Mouse (Mus musculus) myocyte (in vitro differentiated cells): ENCODE data around the gene Lrsam1. TPM values are rescaled to one million over a fixed set of nuclear protein-coding genes. Genes with fewer than 3 reads are reported as not detected.
A peak's percentile ranks its signal among the peaks of the same experiment; 100 is the strongest.

Source experiments
- H3K27me3 ChIP-seq: one replicate; pipeline ENCODE4 v1.6.1; 2011; ENCODE audit not compliant: control insufficient read depth, insufficient read depth, insufficient read length
- H3K36me3 ChIP-seq: one replicate; pipeline ENCODE4 v1.6.1; 2011; ENCODE audit not compliant: control insufficient read depth, insufficient read depth
- H3K4me2 ChIP-seq: one replicate; pipeline ENCODE4 v1.6.1; 2011; ENCODE audit warnings: low read depth, control low read depth
- H3K4me3 ChIP-seq: one replicate; pipeline ENCODE4 v1.5.1; 2011; ENCODE audit warnings: mild to moderate bottlenecking, control low read depth, moderate library complexity
- H3K79me2 ChIP-seq: one replicate; pipeline ENCODE4 v1.6.1; 2011; ENCODE audit not compliant: control insufficient read depth, insufficient read depth
- H3ac ChIP-seq: one replicate; pipeline ENCODE4 v1.6.1; 2011; ENCODE audit not compliant: control insufficient read depth, insufficient read length
- CEBPB ChIP-seq: IDR thresholded peaks from 2 replicates; pipeline ENCODE4 v1.6.1; 2011; ENCODE audit warnings: mild to moderate bottlenecking, moderate library complexity; ENCODE audit not compliant: poor library complexity, insufficient read depth, severe bottlenecking
- E2F4 ChIP-seq: IDR thresholded peaks from one replicate; pipeline ENCODE4 v1.6.1; 2011; ENCODE audit warnings: mild to moderate bottlenecking, control low read depth, moderate library complexity; ENCODE audit not compliant: insufficient read depth
- MAX ChIP-seq: IDR thresholded peaks from one replicate; pipeline ENCODE4 v1.6.1; 2011; ENCODE audit warnings: low read depth, mild to moderate bottlenecking, control low read depth
- MYOD1 ChIP-seq, 3 experiments: IDR thresholded peaks; one replicate each; pipeline ENCODE4 v1.6.1; 2011; ENCODE audit warnings: control low read depth in 2 of 3, low read depth in 2 of 3, mild to moderate bottlenecking in 2 of 3, moderate library complexity in 1 of 3; ENCODE audit not compliant: insufficient read length in 2 of 3, control insufficient read depth in 1 of 3
- MYOG ChIP-seq, 3 experiments: IDR thresholded peaks; one replicate each; pipeline ENCODE4 v1.6.1; 2011; ENCODE audit warnings: control low read depth in 2 of 3, low read depth in 2 of 3, mild to moderate bottlenecking in 2 of 3; ENCODE audit not compliant: insufficient read length in 2 of 3, control insufficient read depth in 1 of 3, insufficient read depth in 1 of 3
- POLR2A ChIP-seq: IDR thresholded peaks from one replicate; pipeline ENCODE4 v1.6.1; 2011; ENCODE audit warnings: low read depth, mild to moderate bottlenecking, control low read depth, moderate library complexity; ENCODE audit not compliant: insufficient read length
- POLR2AphosphoS2 ChIP-seq: IDR thresholded peaks from one replicate; pipeline ENCODE4 v1.6.1; 2011; ENCODE audit warnings: low read depth, control low read depth; ENCODE audit not compliant: insufficient read length
- REST ChIP-seq: IDR thresholded peaks from one replicate; pipeline ENCODE4 v1.6.1; 2011; ENCODE audit warnings: mild to moderate bottlenecking, control low read depth, moderate library complexity; ENCODE audit not compliant: insufficient read depth, insufficient read length
- SRF ChIP-seq: IDR thresholded peaks from one replicate; pipeline ENCODE4 v1.6.1; 2011; ENCODE audit warnings: low read depth; ENCODE audit not compliant: control insufficient read depth, insufficient read length
- TCF12 ChIP-seq: IDR thresholded peaks from one replicate; pipeline ENCODE4 v1.6.1; 2011; ENCODE audit warnings: mild to moderate bottlenecking, control low read depth; ENCODE audit not compliant: poor library complexity, insufficient read depth, severe bottlenecking
- TCF3 ChIP-seq: IDR thresholded peaks from one replicate; pipeline ENCODE4 v1.6.1; 2011; ENCODE audit warnings: low read depth, control low read depth; ENCODE audit not compliant: insufficient read length
- USF1 ChIP-seq: IDR thresholded peaks from one replicate; pipeline ENCODE4 v1.6.1; 2011; ENCODE audit warnings: low read depth, mild to moderate bottlenecking, control low read depth, moderate library complexity
- polyA plus RNA-seq: library from polyadenylated mRNA; unstranded; fragments of >200 nt; fragmentation: generic; extraction: Trizol; gene quantifications from one replicate; pipeline ENCODE4 v1.2.1, GENCODE M21; 2012; ENCODE audit warnings: missing spikeins

Gene Lrsam1
- polyA plus RNA-seq, 1 experiment: 11.5 TPM

GRCm38 (mm10) chr2:32969326-32969725 lies 7.9 kb upstream of the Lrsam1 start:
- Histone ChIP-seq H3K4me3 (no peak overlapping the region), H3K79me2 (peaks cover under 1% of the 10 kb centered on the region), H3K4me2 (no peak overlapping the region), H3K27me3 (no peaks in the 10 kb centered on the region), H3ac (no peak overlapping the region), H3K36me3 (peaks cover 6% of the 10 kb centered on the region)
- no peak for TF ChIP-seq POLR2A
- TF ChIP-seq TCF3: no peak
- TF ChIP-seq MYOD1 (IDR thresholded peaks at IDR 0.05; ENCODE audit: control insufficient read depth in 1 of 3, insufficient read length in 2 of 3, low read depth in 2 of 3): no peak
- no peak for TF ChIP-seq SRF
- no peak for TF ChIP-seq TCF12
- TF ChIP-seq MYOG (IDR thresholded peaks at IDR 0.05; ENCODE audit: control insufficient read depth in 1 of 3, insufficient read depth in 1 of 3, insufficient read length in 2 of 3, low read depth in 2 of 3): no peak
- no peak for TF ChIP-seq E2F4
- TF ChIP-seq MAX: no peak
- TF ChIP-seq USF1: no peak
- TF ChIP-seq POLR2AphosphoS2: no peak
- no peak for TF ChIP-seq REST
- TF ChIP-seq CEBPB: no peak

DNA sequence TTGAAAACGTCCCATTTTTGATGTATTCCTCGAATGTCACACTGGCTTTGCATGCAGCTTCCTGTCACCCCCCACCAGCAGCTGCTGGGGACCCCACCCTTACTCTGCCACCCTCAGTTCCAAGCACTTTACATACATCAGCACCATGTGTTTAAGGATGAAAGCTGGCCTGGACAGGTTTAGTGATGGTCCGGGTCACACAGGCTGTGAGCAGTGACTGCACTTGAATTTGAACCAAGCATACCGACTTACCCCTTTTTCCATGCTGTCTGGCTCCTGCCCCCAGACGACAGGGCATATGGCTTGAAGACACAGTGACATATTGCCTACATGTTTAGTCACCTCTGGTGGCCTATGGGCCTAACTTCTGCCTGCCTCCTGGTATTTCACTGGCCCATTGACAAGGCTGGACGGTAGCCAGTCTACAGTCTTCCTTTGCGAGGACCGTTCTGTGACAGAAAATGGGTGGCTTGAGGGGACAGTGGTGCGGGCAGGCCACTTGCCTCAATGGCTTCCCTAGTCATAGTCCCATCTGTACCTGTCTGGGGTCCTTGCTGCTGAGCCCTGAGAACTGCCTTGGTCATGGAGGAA lies 6.7 kb upstream of the Lrsam1 start:
- TF ChIP-seq E2F4 (no peak), POLR2A (no peak)
- peak overlapping the region; percentile 80 for H3K4me3 ChIP-seq

DNA sequence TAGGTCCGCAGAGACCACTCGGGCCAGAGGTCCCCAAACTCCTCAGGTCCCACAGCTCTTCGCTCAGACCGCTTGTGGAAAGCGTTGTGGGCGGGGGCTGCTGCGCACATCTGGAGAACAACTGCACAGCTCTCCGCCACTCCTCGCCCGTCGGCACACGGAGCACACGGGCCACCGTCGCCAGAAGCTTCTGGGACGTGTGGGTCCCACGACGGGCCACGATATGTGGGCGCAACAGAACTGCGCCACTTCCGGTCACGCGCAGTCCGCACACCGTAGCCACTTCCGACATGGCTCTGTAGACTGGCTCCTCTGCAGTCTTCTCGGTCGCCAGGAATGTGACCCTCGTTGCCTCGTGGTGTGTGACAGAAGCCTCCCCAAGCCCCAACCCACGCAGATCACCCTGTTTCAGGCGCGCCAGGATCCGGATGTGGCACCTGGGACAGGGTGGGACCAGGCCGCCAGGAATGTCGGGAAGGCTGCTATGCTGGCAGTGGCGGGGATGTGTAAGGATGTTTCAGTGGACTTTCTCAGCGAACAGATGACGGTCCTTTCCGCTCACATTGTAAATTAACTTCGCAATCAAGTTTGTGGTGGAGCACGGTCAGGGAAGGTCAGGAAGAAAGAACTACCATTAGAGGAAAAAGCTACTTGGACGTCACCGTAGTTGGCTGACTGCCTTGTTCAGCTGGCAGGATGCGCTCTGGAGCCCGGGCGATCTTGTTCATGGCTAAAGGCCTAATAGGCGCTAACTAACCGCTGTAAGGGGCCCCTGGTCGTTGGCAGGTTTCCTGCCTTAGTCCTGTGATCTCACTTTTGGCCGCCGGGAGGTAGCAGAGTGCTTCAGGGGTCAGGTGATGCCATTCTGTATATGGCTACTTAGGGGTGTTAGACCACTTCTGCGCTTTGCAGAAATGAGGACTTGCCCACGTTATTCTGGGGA lies 5.5 kb upstream of the Lrsam1 start:
- H3ac ChIP-seq: peak overlapping the region; percentile 23
- H3K4me2 ChIP-seq: peak overlapping the region; percentile 95
- TF ChIP-seq SRF: no peak
- no peak for TF ChIP-seq MAX
- no peak for TF ChIP-seq CEBPB
- no peak for TF ChIP-seq TCF12
- TF ChIP-seq MYOD1 (IDR thresholded peaks at IDR 0.05; ENCODE audit: control insufficient read depth in 1 of 3, insufficient read length in 2 of 3, low read depth in 2 of 3): peak in 1 of 3 experiments; percentile 21
- no peak for TF ChIP-seq TCF3
- peak in 2 of 3 experiments; percentile 13 to 31 for TF ChIP-seq MYOG (IDR thresholded peaks at IDR 0.05; ENCODE audit: control insufficient read depth in 1 of 3, insufficient read depth in 1 of 3, insufficient read length in 2 of 3, low read depth in 2 of 3)
- TF ChIP-seq USF1: peak; percentile 82
- TF ChIP-seq REST: peak; percentile 30
- no peak for TF ChIP-seq E2F4
- TF ChIP-seq POLR2A: peak; percentile 99
- peak; percentile 99 for TF ChIP-seq POLR2AphosphoS2
- peak overlapping the region; percentile 80 for H3K4me3 ChIP-seq
- no peaks in the 10 kb centered on the region for H3K27me3 ChIP-seq
- H3K79me2 ChIP-seq: peaks cover 24% of the 10 kb centered on the region
- H3K36me3 ChIP-seq: peaks cover 26% of the 10 kb centered on the region

More for the DNA sequence above, 6.7 kb upstream of the Lrsam1 start:
- H3K79me2 ChIP-seq: peaks cover 12% of the 10 kb centered on the region
- H3K4me2 ChIP-seq: peak overlapping the region; percentile 95
- H3ac ChIP-seq: no peak overlapping the region
- peaks cover 18% of the 10 kb centered on the region for H3K36me3 ChIP-seq
- no peaks in the 10 kb centered on the region for H3K27me3 ChIP-seq

DNA sequence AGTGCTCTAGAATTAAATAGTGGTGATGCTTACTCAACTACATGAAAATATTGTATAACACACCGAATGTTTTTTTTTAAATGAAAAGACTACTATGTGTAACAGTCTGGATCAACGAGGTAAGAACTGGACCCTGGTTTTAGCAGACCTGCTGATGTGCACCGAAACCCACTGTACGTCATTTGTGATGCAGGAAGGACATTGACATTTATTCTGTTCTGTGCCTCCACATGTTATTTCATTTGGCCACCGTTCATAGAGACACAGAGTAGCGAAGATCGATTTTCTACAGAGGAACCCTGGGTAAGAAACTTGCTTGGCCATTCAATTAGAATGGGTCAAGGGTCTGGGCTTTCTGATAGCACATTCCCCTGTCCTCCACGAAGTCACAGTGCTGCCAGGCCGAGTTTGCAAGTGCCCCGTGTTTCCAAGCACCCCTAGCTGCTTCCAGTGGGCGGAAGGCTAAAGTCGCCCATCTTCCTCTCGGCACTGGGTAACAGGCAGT lies 4.8 kb upstream of the Lrsam1 start:
- peaks cover 26% of the 10 kb centered on the region for H3K36me3 ChIP-seq
- H3K27me3 ChIP-seq: no peaks in the 10 kb centered on the region
- peaks cover 28% of the 10 kb centered on the region for H3K79me2 ChIP-seq
- peak overlapping the region; percentile 23 for H3ac ChIP-seq
- no peak for TF ChIP-seq POLR2AphosphoS2
- TF ChIP-seq USF1: no peak
- peak overlapping the region; percentile 95 for H3K4me2 ChIP-seq
- peak overlapping the region; percentile 80 for H3K4me3 ChIP-seq
